Mouse (Mus musculus): Measurements from ENCODE around the gene Ywhae. TPM values are rescaled to one million over a fixed set of nuclear protein-coding genes. Genes with fewer than 3 reads are reported as not detected.

Ywhae gene
- polyA plus RNA-seq, 1 experiment, result 56.7 TPM

DNA sequence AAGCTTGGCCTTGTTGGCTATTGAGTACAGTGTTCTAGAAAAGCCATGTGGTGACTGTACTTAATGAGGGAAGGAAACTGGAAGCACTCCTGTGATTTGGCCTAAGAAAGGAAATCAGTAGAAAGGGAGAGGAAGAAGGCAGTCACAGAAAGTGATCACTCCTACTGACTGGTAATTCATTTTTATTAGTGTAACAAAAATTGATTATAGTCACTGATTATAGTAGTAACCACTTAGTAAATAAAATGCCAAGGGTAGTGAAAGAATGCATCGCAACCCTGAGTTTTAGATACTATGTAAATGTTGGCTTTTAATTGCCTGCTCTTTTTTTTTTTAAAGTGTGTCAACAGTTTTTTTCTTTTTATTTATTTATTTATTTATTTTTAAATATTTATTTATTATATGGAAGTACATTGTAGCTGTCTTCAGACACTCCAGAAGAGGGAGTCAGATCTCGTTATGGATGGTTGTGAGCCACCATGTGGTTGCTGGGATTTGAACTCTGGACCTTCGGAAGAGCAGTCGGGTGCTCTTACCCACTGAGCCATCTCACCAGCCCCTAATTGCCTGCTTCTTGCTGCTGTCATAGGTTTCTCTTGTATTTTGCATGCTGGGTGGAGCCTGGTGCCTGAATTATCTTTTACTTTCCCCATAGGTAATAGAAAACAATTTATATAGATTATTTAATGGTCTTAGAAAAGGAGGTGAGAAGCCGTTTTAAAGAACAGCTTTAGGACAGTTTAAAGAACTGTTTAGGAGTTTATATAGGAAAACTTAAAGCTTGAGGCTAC lies 3.0 kb downstream of the Ywhae start:
- H3K27ac ChIP-seq (ENCODE audit: insufficient read depth, low read length), result no peak overlapping the region
- H3K36me3 ChIP-seq (ENCODE audit: control insufficient read depth, insufficient read depth, low read length), result 0 out of 2 replicates have a peak, but pooled peaks cover 1% of the 10 kb centered on the region
- WGBS, result 78% methylated on average over 5 of the region's 5 CpGs
- TF ChIP-seq CTCF (IDR thresholded peaks at IDR 0.05; ENCODE audit: extremely low read depth, insufficient read depth, insufficient read length, insufficient replicate concordance), result no peak
- TF ChIP-seq POLR2A (IDR thresholded peaks at IDR 0.05; ENCODE audit: low read depth, low read length), result no peak
- H3K27me3 ChIP-seq (ENCODE audit: control insufficient read depth, insufficient read depth, low read length), result no peaks in the 10 kb centered on the region
- no peak for DNase-seq (ENCODE audit: low read depth in 1 of 2, low spot score in 2 of 2)
- no peak overlapping the region for H3K4me3 ChIP-seq (ENCODE audit: extremely low read depth, insufficient read depth, insufficient read length)
- peaks cover 22% of the 10 kb centered on the region for H3K4me1 ChIP-seq (ENCODE audit: control insufficient read depth, insufficient read depth, insufficient read length)

DNA sequence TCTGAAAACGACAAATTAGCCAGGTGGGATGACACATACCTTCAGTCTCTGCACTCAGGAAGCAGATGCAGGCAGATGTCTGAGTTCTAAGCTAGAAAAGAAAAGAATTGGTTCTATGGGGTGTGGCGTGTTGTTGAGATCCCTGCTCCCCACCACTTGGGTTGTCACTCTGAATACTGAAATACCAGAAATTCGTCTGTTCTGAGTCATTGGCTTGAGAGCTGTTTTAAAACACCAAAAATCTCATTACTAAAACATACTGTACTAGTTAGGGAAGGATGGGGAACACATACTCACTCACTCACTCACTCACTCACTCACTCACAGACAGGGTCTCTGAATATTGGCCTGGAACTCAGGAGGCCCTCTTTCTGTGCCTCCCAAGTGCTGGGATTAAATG lies 4.3 kb downstream of the Ywhae start:
- WGBS, result 31% methylated on average over 3 of the region's 3 CpGs
- 0 out of 2 replicates have a peak, but pooled peaks cover 1% of the 10 kb centered on the region for H3K36me3 ChIP-seq (ENCODE audit: control insufficient read depth, insufficient read depth, low read length)
- H3K4me1 ChIP-seq (ENCODE audit: control insufficient read depth, insufficient read depth, insufficient read length), result peaks cover 24% of the 10 kb centered on the region
- DNase-seq (ENCODE audit: low read depth in 1 of 2, low spot score in 2 of 2), result no peak
- TF ChIP-seq POLR2A (IDR thresholded peaks at IDR 0.05; ENCODE audit: low read depth, low read length), result no peak
- TF ChIP-seq CTCF (IDR thresholded peaks at IDR 0.05; ENCODE audit: extremely low read depth, insufficient read depth, insufficient read length, insufficient replicate concordance), result no peak
- H3K27ac ChIP-seq (ENCODE audit: insufficient read depth, low read length), result peak overlapping the region; percentile 24; the same call in 1 of the 2 replicates
- no peak overlapping the region for H3K4me3 ChIP-seq (ENCODE audit: extremely low read depth, insufficient read depth, insufficient read length)
- H3K27me3 ChIP-seq (ENCODE audit: control insufficient read depth, insufficient read depth, low read length), result no peaks in the 10 kb centered on the region

- TF ChIP-seq POLR2A (IDR thresholded peaks at IDR 0.05; ENCODE audit: low read depth, low read length), result no peak
- no peak for TF ChIP-seq CTCF (IDR thresholded peaks at IDR 0.05; ENCODE audit: extremely low read depth, insufficient read depth, insufficient read length, insufficient replicate concordance)
Measured at GRCm38 (mm10) chr11:75737806-75738476, 5.3 kb downstream of the Ywhae start.

GRCm38 (mm10) chr11:75738477-75738821 lies 5.8 kb downstream of the Ywhae start:
- no peak for DNase-seq (ENCODE audit: low read depth in 1 of 2, low spot score in 2 of 2)
- H3K27ac ChIP-seq (ENCODE audit: insufficient read depth, low read length), result peak overlapping the region; percentile 25
- peaks cover 1% of the 10 kb centered on the region; the same call in 1 of the 2 replicates for H3K36me3 ChIP-seq (ENCODE audit: control insufficient read depth, insufficient read depth, low read length)
- no peaks in the 10 kb centered on the region for H3K27me3 ChIP-seq (ENCODE audit: control insufficient read depth, insufficient read depth, low read length)
- 72% methylated on average over 7 of the region's 7 CpGs for WGBS
- peaks cover 28% of the 10 kb centered on the region for H3K4me1 ChIP-seq (ENCODE audit: control insufficient read depth, insufficient read depth, insufficient read length)
- TF ChIP-seq POLR2A (IDR thresholded peaks at IDR 0.05; ENCODE audit: low read depth, low read length), result no peak
- no peak for TF ChIP-seq CTCF (IDR thresholded peaks at IDR 0.05; ENCODE audit: extremely low read depth, insufficient read depth, insufficient read length, insufficient replicate concordance)
- H3K4me3 ChIP-seq (ENCODE audit: extremely low read depth, insufficient read depth, insufficient read length), result no peak overlapping the region

More at GRCm38 (mm10) chr11:75737806-75738476, 5.3 kb downstream of the Ywhae start:
- peaks cover 28% of the 10 kb centered on the region for H3K4me1 ChIP-seq (ENCODE audit: control insufficient read depth, insufficient read depth, insufficient read length)
- WGBS, result 16% methylated on average over 2 of the region's 2 CpGs
- H3K27ac ChIP-seq (ENCODE audit: insufficient read depth, low read length), result peak overlapping the region; percentile 25
- no peak overlapping the region for H3K4me3 ChIP-seq (ENCODE audit: extremely low read depth, insufficient read depth, insufficient read length)
- H3K36me3 ChIP-seq (ENCODE audit: control insufficient read depth, insufficient read depth, low read length), result peaks cover 1% of the 10 kb centered on the region; the same call in 1 of the 2 replicates
- H3K27me3 ChIP-seq (ENCODE audit: control insufficient read depth, insufficient read depth, low read length), result no peaks in the 10 kb centered on the region
- DNase-seq (ENCODE audit: low read depth in 1 of 2, low spot score in 2 of 2), result peak; percentile 17 to 25

GRCm38 (mm10) chr11:75740204-75740603 lies 7.5 kb downstream of the Ywhae start:
- Histone ChIP-seq H3K27ac (ENCODE audit: insufficient read depth, low read length) (no peak overlapping the region), H3K27me3 (ENCODE audit: control insufficient read depth, insufficient read depth, low read length) (no peaks in the 10 kb centered on the region), H3K4me3 (ENCODE audit: extremely low read depth, insufficient read depth, insufficient read length) (no peak overlapping the region), H3K4me1 (ENCODE audit: control insufficient read depth, insufficient read depth, insufficient read length) (peaks cover 25% of the 10 kb centered on the region), H3K36me3 (ENCODE audit: control insufficient read depth, insufficient read depth, low read length) (peaks cover 1% of the 10 kb centered on the region)
- DNase-seq (ENCODE audit: low read depth in 1 of 2, low spot score in 2 of 2), result no peak
- 64% methylated on average over 3 of the region's 3 CpGs for WGBS
- TF ChIP-seq POLR2A (IDR thresholded peaks at IDR 0.05; ENCODE audit: low read depth, low read length) (no peak), CTCF (IDR thresholded peaks at IDR 0.05; ENCODE audit: extremely low read depth, insufficient read depth, insufficient read length, insufficient replicate concordance) (no peak)

DNA sequence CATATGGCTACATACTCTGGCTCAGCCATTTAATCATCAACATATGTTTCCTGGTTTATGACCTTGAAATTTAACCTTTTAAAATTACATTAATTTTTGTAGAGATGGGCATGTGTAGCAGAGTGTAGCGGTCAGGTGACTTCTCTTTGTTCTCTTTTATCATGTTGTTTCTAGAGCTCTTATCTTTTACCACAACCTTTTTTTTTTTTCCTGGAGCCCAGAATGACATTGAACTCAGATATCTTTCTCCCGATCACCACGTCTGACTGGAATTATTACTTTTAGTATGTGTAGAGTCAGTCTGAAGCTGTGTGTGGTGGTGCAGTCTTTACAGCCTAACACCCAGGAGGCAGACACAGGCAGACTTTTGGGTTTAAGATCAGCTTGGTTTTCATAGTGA lies 8.9 kb downstream of the Ywhae start:
- Histone ChIP-seq H3K4me1 (ENCODE audit: control insufficient read depth, insufficient read depth, insufficient read length) (peaks cover 25% of the 10 kb centered on the region), H3K4me3 (ENCODE audit: extremely low read depth, insufficient read depth, insufficient read length) (no peak overlapping the region), H3K27ac (ENCODE audit: insufficient read depth, low read length) (no peak overlapping the region), H3K27me3 (ENCODE audit: control insufficient read depth, insufficient read depth, low read length) (no peaks in the 10 kb centered on the region), H3K36me3 (ENCODE audit: control insufficient read depth, insufficient read depth, low read length) (peaks cover 1% of the 10 kb centered on the region)
- no peak for DNase-seq (ENCODE audit: low read depth in 1 of 2, low spot score in 2 of 2)
- TF ChIP-seq POLR2A (IDR thresholded peaks at IDR 0.05; ENCODE audit: low read depth, low read length), result no peak
- TF ChIP-seq CTCF (IDR thresholded peaks at IDR 0.05; ENCODE audit: extremely low read depth, insufficient read depth, insufficient read length, insufficient replicate concordance), result no peak
- 62% methylated on average over 3 of the region's 3 CpGs for WGBS

Data from spleen, adult 2 months (tissue).